In genomic region chr7:143696140-143696539, GRCm38 (mm10) we compare ENCODE assay signal across 9 mouse cellular contexts. TPM values are rescaled to one million over a fixed set of nuclear protein-coding genes. Genes with fewer than 3 reads are reported as not detected.
DNase-seq lines count a peak whose midpoint lies in the region; ATAC-seq and TF ChIP-seq lines count a peak whose summit lies in the region.
"Had no signal": no experiment of that assay in that cellular context is flagged by ENCODE, and none has a peak within 500 bp of the region (broad histone marks: within the 10 kb centered on the region; RNA-seq: fewer than 3 reads in every experiment).

No protein-coding gene starts in this region.

- H3K9ac ChIP-seq in intestine, postnatal 0 days (ENCODE audit: low read depth, low read length), result no peak overlapping the region
- H3K9ac ChIP-seq in intestine, embryonic 16.5 days (ENCODE audit: low read depth, low read length), result no peak overlapping the region

- ATAC-seq in intestine, postnatal 0 days, result no peak
- no peak for ATAC-seq in intestine, embryonic 16.5 days
- ATAC-seq in erythroblast, adult 5-6 weeks (replicated peaks; ENCODE audit: low FRiP score, poor library complexity, severe bottlenecking), result no peak

- peak; percentile 75 for TF ChIP-seq CTCF in intestine, postnatal 0 days (IDR thresholded peaks at IDR 0.05; ENCODE audit: low read depth)

- peaks cover 45% of the 10 kb centered on the region for H3K36me3 ChIP-seq in intestine, postnatal 0 days (ENCODE audit: control insufficient read depth, insufficient read depth)
- H3K36me3 ChIP-seq in intestine, embryonic 16.5 days (ENCODE audit: control insufficient read depth, insufficient read depth, low read length), result peaks cover 8% of the 10 kb centered on the region
- H3K36me3 ChIP-seq in splenic B cell, adult 2 months (ENCODE audit: control insufficient read depth, insufficient read depth, low read length, poor library complexity, severe bottlenecking), result peaks cover 9% of the 10 kb centered on the region

- no peak overlapping the region for H3K27ac ChIP-seq in intestine, postnatal 0 days (ENCODE audit: low read depth, low read length)
- no peak overlapping the region for H3K27ac ChIP-seq in intestine, embryonic 16.5 days (ENCODE audit: low read length)

- H3K9me3 ChIP-seq in intestine, postnatal 0 days (ENCODE audit: control insufficient read depth), result no peaks in the 10 kb centered on the region
- no peaks in the 10 kb centered on the region for H3K9me3 ChIP-seq in intestine, embryonic 16.5 days (ENCODE audit: control insufficient read depth, low read length)

- WGBS in intestine, postnatal 0 days, result 70% methylated on average over 2 of the region's 2 CpGs
- WGBS in intestine, embryonic 16.5 days, result 67% methylated on average over 2 of the region's 2 CpGs

- peak; percentile 79 for DNase-seq in CD4-positive, CD25-positive, alpha-beta regulatory T cell, adult 2 months (ENCODE audit: low read depth, low spot score)
- DNase-seq in T-cell, adult 2 months (ENCODE audit: low spot score), result peak; percentile 44
- DNase-seq in kidney, postnatal 14 days, result peak; percentile 55
- peak; percentile 81 for DNase-seq in splenic B cell, adult 2 months (ENCODE audit: low read depth, low spot score)
- no peak for DNase-seq in spleen, postnatal 14 days (ENCODE audit: low spot score in 2 of 2)

- no peak overlapping the region for H3K4me2 ChIP-seq in intestine, postnatal 0 days (replicated peaks; ENCODE audit: low read depth)
- H3K4me2 ChIP-seq in intestine, embryonic 16.5 days (ENCODE audit: low read depth, low read length), result no peak overlapping the region

- no peaks in the 10 kb centered on the region for H3K27me3 ChIP-seq in intestine, postnatal 0 days (replicated peaks; ENCODE audit: control insufficient read depth, insufficient read depth, low read length)
- no peaks in the 10 kb centered on the region for H3K27me3 ChIP-seq in intestine, embryonic 16.5 days (replicated peaks; ENCODE audit: control insufficient read depth, insufficient read depth, low read length)
- no peaks in the 10 kb centered on the region for H3K27me3 ChIP-seq in splenic B cell, adult 2 months (ENCODE audit: control insufficient read depth, insufficient read depth, low read length, poor library complexity, severe bottlenecking)

- H3K4me3 ChIP-seq in intestine, postnatal 0 days (ENCODE audit: low read depth, low read length), result no peak overlapping the region
- H3K4me3 ChIP-seq in intestine, embryonic 16.5 days (ENCODE audit: low read length), result no peak overlapping the region
- H3K4me3 ChIP-seq: myocyte had no signal

- H3K4me1 ChIP-seq in intestine, postnatal 0 days (replicated peaks; ENCODE audit: control insufficient read depth, insufficient read depth, low read length), result no peaks in the 10 kb centered on the region
- H3K4me1 ChIP-seq in intestine, embryonic 16.5 days (ENCODE audit: control insufficient read depth, insufficient read depth, low read length), result no peaks in the 10 kb centered on the region

RNA-seq across cellular contexts. Expression of gene Tnfrsf23, which starts 10.5 kb away (rescaled TPM):
- 5.1 and 6.3 TPM in 2 replicates for polyA plus RNA-seq in intestine, postnatal 0 days (2015; fragmentation: Nextera tagmentation; extraction: Ambion mirVana)
- 1.2 and 1.4 TPM in 2 replicates for polyA plus RNA-seq in intestine, embryonic 16.5 days (2015; fragmentation: Nextera tagmentation; extraction: Ambion mirVana)
- total RNA-seq in erythroblast, adult 5-6 weeks (2015; ENCODE audit: low replicate concordance), result 3.3 and 4.0 TPM in 2 replicates
- total RNA-seq in erythroblast, adult 5-6 weeks (2017; ENCODE audit: low replicate concordance), result 0.28 TPM in 1 of 2 replicates, not detected in the other

RNA-seq across cellular contexts. Expression of gene Tnfrsf22, which starts 46.7 kb away (rescaled TPM):
- 2.7 and 3.1 TPM in 2 replicates for polyA plus RNA-seq in intestine, postnatal 0 days (2015; fragmentation: Nextera tagmentation; extraction: Ambion mirVana)
- 3.4 and 4.5 TPM in 2 replicates for polyA plus RNA-seq in intestine, embryonic 16.5 days (2015; fragmentation: Nextera tagmentation; extraction: Ambion mirVana)
- 1.7 and 3.7 TPM in 2 replicates for total RNA-seq in erythroblast, adult 5-6 weeks (2015; ENCODE audit: low replicate concordance)
- 0.34 TPM in 1 of 2 replicates, not detected in the other for total RNA-seq in erythroblast, adult 5-6 weeks (2017; ENCODE audit: low replicate concordance)

Comparison
In these comparisons a context has a peak if more than half of its experiments do, and no peak if none do; other contexts are left out.
1. DNase-seq: peak in CD4-positive, CD25-positive, alpha-beta regulatory T cell, adult 2 months (single experiment), T-cell, adult 2 months (single experiment), kidney, postnatal 14 days (single experiment) and splenic B cell, adult 2 months (single experiment); none in spleen, postnatal 14 days (0 of 2).